Mouse (Mus musculus): ENCODE results near the gene Prim2.
A peak's percentile ranks its signal among the peaks of the same experiment; 100 is the strongest.

Gene Prim2

DNA sequence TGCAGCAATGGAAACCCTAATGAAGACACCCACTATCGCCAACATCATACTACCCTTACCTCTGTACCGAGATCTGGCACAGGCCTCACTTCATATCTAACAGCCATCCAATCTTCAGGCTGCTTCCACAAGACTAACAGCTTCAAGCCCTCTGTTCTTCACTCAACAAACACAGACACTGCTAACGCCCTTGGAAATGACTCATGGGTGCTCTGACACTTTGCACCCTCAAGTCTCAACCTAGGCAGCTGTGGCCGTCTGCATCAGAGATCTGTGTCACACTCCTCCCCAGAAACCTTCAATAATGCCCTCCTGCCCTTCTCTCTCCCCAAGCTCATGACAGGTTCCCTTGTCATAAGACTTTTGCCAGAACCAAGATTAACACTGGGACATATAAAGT is 20.6 kb downstream of the Prim2 start:
- no peaks in the 10 kb centered on the region for H3K27me3 ChIP-seq (ENCODE audit: insufficient read depth, low read length)
- TF ChIP-seq CTCF (conservative IDR thresholded peaks at IDR 0.05; ENCODE audit: low read length): no peak
- no peak for TF ChIP-seq POU5F1 (IDR thresholded peaks at IDR 0.05; ENCODE audit: borderline replicate concordance, low read length)
- TF ChIP-seq NANOG (IDR thresholded peaks at IDR 0.05; ENCODE audit: borderline replicate concordance, low read length): no peak
- peaks cover 11% of the 10 kb centered on the region; the same call in 1 of the 2 replicates for H3K9me3 ChIP-seq (ENCODE audit: low read length)
- peaks cover 24% of the 10 kb centered on the region for H3K4me1 ChIP-seq (replicated peaks; ENCODE audit: low read depth, low read length)
- H3K36me3 ChIP-seq (ENCODE audit: insufficient read depth, low read length): peaks cover 59% of the 10 kb centered on the region
- no peak overlapping the region for H3K4me3 ChIP-seq (replicated peaks; ENCODE audit: low read length)

DNA sequence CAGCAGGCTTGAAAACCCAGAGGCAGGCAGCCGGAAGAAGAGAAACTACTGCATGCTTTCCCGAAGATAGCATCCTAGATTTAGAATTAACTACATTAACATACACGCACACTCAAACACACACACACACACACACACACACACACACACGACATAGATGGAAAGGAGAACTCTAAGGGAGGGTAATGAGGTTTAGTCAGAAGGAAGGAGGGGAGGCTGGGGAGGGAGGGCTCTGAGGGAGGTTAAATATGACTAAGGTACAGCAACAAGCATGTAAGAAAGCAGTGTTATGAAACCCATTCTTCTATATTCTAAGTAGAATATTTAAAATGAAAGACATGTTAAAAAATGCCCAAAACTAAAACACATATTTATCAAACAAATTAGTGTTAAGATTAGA is 21.9 kb downstream of the Prim2 start:
- Histone ChIP-seq H3K4me1 (replicated peaks; ENCODE audit: low read depth, low read length) (peaks cover 29% of the 10 kb centered on the region), H3K27me3 (ENCODE audit: insufficient read depth, low read length) (no peaks in the 10 kb centered on the region), H3K36me3 (ENCODE audit: insufficient read depth, low read length) (peaks cover 62% of the 10 kb centered on the region), H3K4me3 (replicated peaks; ENCODE audit: low read length) (no peak overlapping the region), H3K9me3 (ENCODE audit: low read length) (peaks cover 2% of the 10 kb centered on the region; the same call in 1 of the 2 replicates)
- TF ChIP-seq POU5F1 (IDR thresholded peaks at IDR 0.05; ENCODE audit: borderline replicate concordance, low read length) (no peak), NANOG (IDR thresholded peaks at IDR 0.05; ENCODE audit: borderline replicate concordance, low read length) (no peak), CTCF (conservative IDR thresholded peaks at IDR 0.05; ENCODE audit: low read length) (no peak)

DNA sequence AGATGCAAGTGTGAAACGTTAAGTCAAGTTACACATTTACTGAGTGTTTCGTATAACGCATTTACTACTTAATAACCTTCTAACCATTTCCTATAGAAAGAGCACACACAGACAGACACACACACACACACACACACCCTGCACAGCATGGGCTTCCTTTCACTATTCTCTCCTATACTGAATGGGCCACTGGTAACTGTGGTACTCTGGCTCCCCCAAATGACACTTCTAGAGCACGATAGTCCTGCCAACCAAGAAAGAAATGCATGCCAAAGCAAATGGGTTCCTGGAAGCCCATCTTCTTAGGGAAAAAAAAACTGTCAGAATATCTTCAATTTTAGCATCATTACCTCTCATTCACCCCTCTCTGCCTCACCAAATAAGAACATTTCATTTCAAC is 22.4 kb downstream of the Prim2 start:
- Histone ChIP-seq H3K4me1 (replicated peaks; ENCODE audit: low read depth, low read length) (peaks cover 34% of the 10 kb centered on the region), H3K9me3 (ENCODE audit: low read length) (no peaks in the 10 kb centered on the region), H3K4me3 (replicated peaks; ENCODE audit: low read length) (no peak overlapping the region), H3K27me3 (ENCODE audit: insufficient read depth, low read length) (no peaks in the 10 kb centered on the region), H3K36me3 (ENCODE audit: insufficient read depth, low read length) (peaks cover 61% of the 10 kb centered on the region)
- TF ChIP-seq CTCF (conservative IDR thresholded peaks at IDR 0.05; ENCODE audit: low read length) (no peak), NANOG (IDR thresholded peaks at IDR 0.05; ENCODE audit: borderline replicate concordance, low read length) (no peak), POU5F1 (IDR thresholded peaks at IDR 0.05; ENCODE audit: borderline replicate concordance, low read length) (no peak)

- TF ChIP-seq POU5F1 (IDR thresholded peaks at IDR 0.05; ENCODE audit: borderline replicate concordance, low read length) (no peak), CTCF (conservative IDR thresholded peaks at IDR 0.05; ENCODE audit: low read length) (no peak)
- no peak overlapping the region for H3K4me3 ChIP-seq (replicated peaks; ENCODE audit: low read length)
- H3K4me1 ChIP-seq (replicated peaks; ENCODE audit: low read depth, low read length): peaks cover 25% of the 10 kb centered on the region
- H3K36me3 ChIP-seq (ENCODE audit: insufficient read depth, low read length): peaks cover 54% of the 10 kb centered on the region
- no peaks in the 10 kb centered on the region for H3K27me3 ChIP-seq (ENCODE audit: insufficient read depth, low read length)
- no peaks in the 10 kb centered on the region for H3K9me3 ChIP-seq (ENCODE audit: low read length)
Measured at GRCm38 (mm10) chr1:33645689-33646088, 23.9 kb downstream of the Prim2 start.

- H3K4me3 ChIP-seq (replicated peaks; ENCODE audit: low read length): no peak overlapping the region
- H3K27me3 ChIP-seq (ENCODE audit: insufficient read depth, low read length): no peaks in the 10 kb centered on the region
- peaks cover 33% of the 10 kb centered on the region for H3K4me1 ChIP-seq (replicated peaks; ENCODE audit: low read depth, low read length)
- TF ChIP-seq NANOG (IDR thresholded peaks at IDR 0.05; ENCODE audit: borderline replicate concordance, low read length) (no peak), POU5F1 (IDR thresholded peaks at IDR 0.05; ENCODE audit: borderline replicate concordance, low read length) (no peak), CTCF (conservative IDR thresholded peaks at IDR 0.05; ENCODE audit: low read length) (no peak)
- H3K36me3 ChIP-seq (ENCODE audit: insufficient read depth, low read length): peaks cover 38% of the 10 kb centered on the region
- H3K9me3 ChIP-seq (ENCODE audit: low read length): no peaks in the 10 kb centered on the region
Measured at GRCm38 (mm10) chr1:33641139-33641538, 28.5 kb downstream of the Prim2 start.

- Histone ChIP-seq H3K4me1 (replicated peaks; ENCODE audit: low read depth, low read length) (peaks cover 33% of the 10 kb centered on the region), H3K4me3 (replicated peaks; ENCODE audit: low read length) (no peak overlapping the region), H3K9me3 (ENCODE audit: low read length) (no peaks in the 10 kb centered on the region), H3K27me3 (ENCODE audit: insufficient read depth, low read length) (no peaks in the 10 kb centered on the region), H3K36me3 (ENCODE audit: insufficient read depth, low read length) (peaks cover 32% of the 10 kb centered on the region)
- TF ChIP-seq NANOG (IDR thresholded peaks at IDR 0.05; ENCODE audit: borderline replicate concordance, low read length) (no peak), CTCF (conservative IDR thresholded peaks at IDR 0.05; ENCODE audit: low read length) (no peak), POU5F1 (IDR thresholded peaks at IDR 0.05; ENCODE audit: borderline replicate concordance, low read length) (no peak)
Measured at GRCm38 (mm10) chr1:33640089-33640488, 29.5 kb downstream of the Prim2 start.

GRCm38 (mm10) chr1:33639234-33639633 is 30.4 kb downstream of the Prim2 start:
- Histone ChIP-seq H3K4me3 (replicated peaks; ENCODE audit: low read length) (no peak overlapping the region), H3K4me1 (replicated peaks; ENCODE audit: low read depth, low read length) (peaks cover 33% of the 10 kb centered on the region), H3K36me3 (ENCODE audit: insufficient read depth, low read length) (peaks cover 28% of the 10 kb centered on the region), H3K9me3 (ENCODE audit: low read length) (no peaks in the 10 kb centered on the region), H3K27me3 (ENCODE audit: insufficient read depth, low read length) (no peaks in the 10 kb centered on the region)
- no peak for TF ChIP-seq CTCF (conservative IDR thresholded peaks at IDR 0.05; ENCODE audit: low read length)
- TF ChIP-seq POU5F1 (IDR thresholded peaks at IDR 0.05; ENCODE audit: borderline replicate concordance, low read length): no peak
- no peak for TF ChIP-seq NANOG (IDR thresholded peaks at IDR 0.05; ENCODE audit: borderline replicate concordance, low read length)

DNA sequence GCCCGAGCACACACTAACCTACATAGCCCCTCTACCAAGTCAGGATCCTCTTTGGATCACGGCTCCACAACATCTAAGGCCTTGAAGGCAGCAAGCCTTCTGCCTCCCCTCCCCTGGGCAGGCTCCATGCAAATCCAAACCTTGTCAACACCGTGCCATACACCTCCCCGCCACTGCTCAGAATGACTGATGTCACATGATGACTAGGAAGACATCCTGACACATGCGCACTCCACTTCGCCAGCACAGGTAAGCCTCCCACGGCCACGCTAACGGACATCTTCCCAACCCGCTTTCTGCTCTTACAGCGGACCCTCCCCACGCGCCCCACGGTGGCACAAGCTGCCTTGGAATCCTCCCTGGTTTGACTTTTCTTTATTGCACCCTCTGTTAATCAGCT is 31.8 kb downstream of the Prim2 start:
- H3K4me3 ChIP-seq (replicated peaks; ENCODE audit: low read length): peak overlapping the region; percentile 68
- H3K36me3 ChIP-seq (ENCODE audit: insufficient read depth, low read length): peaks cover 32% of the 10 kb centered on the region
- TF ChIP-seq NANOG (IDR thresholded peaks at IDR 0.05; ENCODE audit: borderline replicate concordance, low read length) (no peak), CTCF (conservative IDR thresholded peaks at IDR 0.05; ENCODE audit: low read length) (no peak), POU5F1 (IDR thresholded peaks at IDR 0.05; ENCODE audit: borderline replicate concordance, low read length) (no peak)
- no peaks in the 10 kb centered on the region for H3K9me3 ChIP-seq (ENCODE audit: low read length)
- no peaks in the 10 kb centered on the region for H3K27me3 ChIP-seq (ENCODE audit: insufficient read depth, low read length)
- peaks cover 29% of the 10 kb centered on the region for H3K4me1 ChIP-seq (replicated peaks; ENCODE audit: low read depth, low read length)
